Mouse (Mus musculus): Measurements from ENCODE around the gene Galnt10. TPM values are rescaled to one million over a fixed set of nuclear protein-coding genes. Genes with fewer than 3 reads are reported as not detected.

Gene Galnt10
- polyA plus RNA-seq, 1 experiment from 2014 or later = 19.7 TPM

GRCm38 (mm10) chr11:57706620-57707019 is 61.4 kb downstream of the Galnt10 start:
- H3K27me3 ChIP-seq (replicated peaks; ENCODE audit: control insufficient read depth, insufficient read depth, low read length) = no peaks in the 10 kb centered on the region
- no peak overlapping the region for H3K4me2 ChIP-seq (ENCODE audit: low read depth, low read length)
- peaks cover 11% of the 10 kb centered on the region; the same call in 1 of the 2 replicates for H3K4me1 ChIP-seq (ENCODE audit: control insufficient read depth, insufficient read depth, low read length)
- no peak overlapping the region for H3K27ac ChIP-seq (replicated peaks; ENCODE audit: low read depth, low read length)
- H3K9ac ChIP-seq (ENCODE audit: low read depth, low read length) = no peak overlapping the region
- ATAC-seq (ENCODE audit: low read depth) (no peak), DNase-seq (ENCODE audit: low spot score) (no peak)
- no peak overlapping the region for H3K4me3 ChIP-seq (ENCODE audit: low read depth, low read length)
- 86% methylated on average over 1 of the region's 1 CpGs for WGBS
- peaks cover 12% of the 10 kb centered on the region; the same call in 1 of the 2 replicates for H3K36me3 ChIP-seq (ENCODE audit: control insufficient read depth, insufficient read depth, low read length)
- 0 out of 2 replicates have a peak, but pooled peaks cover 11% of the 10 kb centered on the region for H3K9me3 ChIP-seq (ENCODE audit: control insufficient read depth, low read length)

DNA sequence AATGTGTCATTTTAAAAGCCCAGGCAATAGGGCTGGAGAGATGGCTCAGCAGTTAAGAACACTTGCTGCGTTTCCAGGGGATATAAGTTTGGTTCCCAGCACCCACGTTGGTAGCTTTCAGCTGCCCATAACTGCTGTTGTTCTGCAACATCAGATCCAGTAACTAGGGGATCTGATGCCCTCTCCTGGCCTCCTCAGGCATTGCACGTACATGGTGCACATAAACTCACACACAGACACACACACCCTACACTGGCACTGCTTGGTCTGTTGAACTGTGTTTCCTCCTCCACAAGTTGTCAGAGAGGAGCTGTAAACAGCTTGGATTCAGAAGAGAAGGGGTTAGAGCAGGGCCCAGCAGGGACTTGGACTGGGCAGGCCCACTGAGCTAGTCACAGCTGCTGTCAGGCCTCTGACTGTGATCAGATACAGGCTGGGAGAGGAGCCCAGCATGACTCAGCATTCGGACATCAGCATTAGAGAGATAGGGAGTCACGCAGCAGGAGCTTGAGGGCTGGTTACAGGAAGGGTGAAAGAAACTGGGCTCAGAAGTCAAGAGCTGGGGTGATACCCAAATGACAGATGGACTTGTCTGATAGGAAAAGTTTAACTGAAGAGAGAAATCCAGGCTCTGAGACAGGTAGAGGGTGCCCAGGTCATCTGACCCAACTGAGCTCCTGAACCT is 62.0 kb downstream of the Galnt10 start:
- H3K9ac ChIP-seq (ENCODE audit: low read depth, low read length) = no peak overlapping the region
- no peak overlapping the region for H3K4me3 ChIP-seq (ENCODE audit: low read depth, low read length)
- 87% methylated on average over 5 of the region's 5 CpGs for WGBS
- H3K4me2 ChIP-seq (ENCODE audit: low read depth, low read length) = no peak overlapping the region
- H3K4me1 ChIP-seq (ENCODE audit: control insufficient read depth, insufficient read depth, low read length) = peaks cover 11% of the 10 kb centered on the region; the same call in 1 of the 2 replicates
- no peaks in the 10 kb centered on the region for H3K27me3 ChIP-seq (replicated peaks; ENCODE audit: control insufficient read depth, insufficient read depth, low read length)
- 0 out of 2 replicates have a peak, but pooled peaks cover 11% of the 10 kb centered on the region for H3K9me3 ChIP-seq (ENCODE audit: control insufficient read depth, low read length)
- DNase-seq (ENCODE audit: low spot score) (no peak), ATAC-seq (ENCODE audit: low read depth) (no peak)
- peaks cover 12% of the 10 kb centered on the region; the same call in 1 of the 2 replicates for H3K36me3 ChIP-seq (ENCODE audit: control insufficient read depth, insufficient read depth, low read length)
- H3K27ac ChIP-seq (replicated peaks; ENCODE audit: low read depth, low read length) = no peak overlapping the region

GRCm38 (mm10) chr11:57708174-57709154 is 63.2 kb downstream of the Galnt10 start:
- 74% methylated on average over 22 of the region's 22 CpGs for WGBS
- Histone ChIP-seq H3K9ac (ENCODE audit: low read depth, low read length) (no peak overlapping the region), H3K4me1 (ENCODE audit: control insufficient read depth, insufficient read depth, low read length) (peaks cover 11% of the 10 kb centered on the region; the same call in 1 of the 2 replicates), H3K27ac (replicated peaks; ENCODE audit: low read depth, low read length) (peak overlapping the region; percentile 39; the same call in 1 of the 2 replicates), H3K4me2 (ENCODE audit: low read depth, low read length) (no peak overlapping the region), H3K27me3 (replicated peaks; ENCODE audit: control insufficient read depth, insufficient read depth, low read length) (no peaks in the 10 kb centered on the region), H3K9me3 (ENCODE audit: control insufficient read depth, low read length) (0 out of 2 replicates have a peak, but pooled peaks cover 11% of the 10 kb centered on the region), H3K36me3 (ENCODE audit: control insufficient read depth, insufficient read depth, low read length) (peaks cover 12% of the 10 kb centered on the region; the same call in 1 of the 2 replicates), H3K4me3 (ENCODE audit: low read depth, low read length) (no peak overlapping the region)
- no peak for DNase-seq (ENCODE audit: low spot score)
- no peak for ATAC-seq (ENCODE audit: low read depth)

DNA sequence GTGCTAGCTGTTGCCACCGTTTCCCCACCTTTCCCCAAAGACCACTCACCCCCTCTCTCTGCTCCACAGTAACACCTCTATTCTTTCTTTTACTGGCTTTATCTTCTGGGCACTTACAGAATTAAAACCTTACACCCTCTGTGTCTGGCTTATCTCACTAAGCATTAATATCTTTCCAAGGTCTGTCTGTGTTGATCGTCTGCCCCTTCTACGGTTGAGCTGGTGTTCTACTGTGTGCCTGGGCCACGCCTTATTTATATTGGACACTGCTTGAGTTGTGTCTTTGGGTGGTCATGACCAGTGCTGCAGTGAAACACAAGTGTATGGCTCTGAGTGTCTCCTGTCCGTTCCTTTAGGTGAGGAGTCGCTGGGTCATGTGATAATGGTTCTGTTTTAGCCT is 68.7 kb downstream of the Galnt10 start:
- Histone ChIP-seq H3K27me3 (replicated peaks; ENCODE audit: control insufficient read depth, insufficient read depth, low read length) (no peaks in the 10 kb centered on the region), H3K36me3 (ENCODE audit: control insufficient read depth, insufficient read depth, low read length) (0 out of 2 replicates have a peak, but pooled peaks cover 3% of the 10 kb centered on the region), H3K9me3 (ENCODE audit: control insufficient read depth, low read length) (no peaks in the 10 kb centered on the region), H3K4me3 (ENCODE audit: low read depth, low read length) (no peak overlapping the region), H3K9ac (ENCODE audit: low read depth, low read length) (no peak overlapping the region), H3K4me2 (ENCODE audit: low read depth, low read length) (no peak overlapping the region), H3K27ac (replicated peaks; ENCODE audit: low read depth, low read length) (no peak overlapping the region), H3K4me1 (ENCODE audit: control insufficient read depth, insufficient read depth, low read length) (peaks cover 3% of the 10 kb centered on the region; the same call in 1 of the 2 replicates)
- no peak for DNase-seq (ENCODE audit: low spot score)
- 89% methylated on average over 6 of the region's 6 CpGs for WGBS
- ATAC-seq (ENCODE audit: low read depth) = no peak

DNA sequence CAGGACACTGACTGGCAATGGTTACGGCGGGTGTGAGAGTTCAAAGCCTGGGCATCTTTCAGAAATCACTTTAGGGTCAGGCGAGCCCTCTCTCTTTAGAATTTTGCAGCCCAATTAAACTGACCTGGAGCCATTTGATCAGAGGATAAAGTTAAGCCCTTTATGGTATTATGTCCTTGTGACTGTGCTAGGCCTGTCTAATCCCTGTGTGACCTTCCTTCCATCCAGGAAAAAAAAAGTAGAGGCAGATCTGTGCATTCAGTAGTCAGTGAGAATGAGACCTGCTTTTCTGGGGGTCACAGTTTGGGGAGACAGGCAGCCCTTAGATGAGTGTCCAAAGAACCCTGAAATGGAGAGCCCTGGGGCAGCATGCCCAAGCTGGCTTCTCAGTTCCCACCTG is 71.5 kb downstream of the Galnt10 start:
- Histone ChIP-seq H3K4me2 (ENCODE audit: low read depth, low read length) (no peak overlapping the region), H3K9ac (ENCODE audit: low read depth, low read length) (no peak overlapping the region), H3K27ac (replicated peaks; ENCODE audit: low read depth, low read length) (no peak overlapping the region), H3K9me3 (ENCODE audit: control insufficient read depth, low read length) (no peaks in the 10 kb centered on the region), H3K4me3 (ENCODE audit: low read depth, low read length) (no peak overlapping the region), H3K36me3 (ENCODE audit: control insufficient read depth, insufficient read depth, low read length) (no peaks in the 10 kb centered on the region), H3K4me1 (ENCODE audit: control insufficient read depth, insufficient read depth, low read length) (peaks cover 8% of the 10 kb centered on the region; the same call in 1 of the 2 replicates), H3K27me3 (replicated peaks; ENCODE audit: control insufficient read depth, insufficient read depth, low read length) (no peaks in the 10 kb centered on the region)
- no peak for DNase-seq (ENCODE audit: low spot score)
- no peak for ATAC-seq (ENCODE audit: low read depth)
- WGBS = 63% methylated on average over 3 of the region's 3 CpGs

DNA sequence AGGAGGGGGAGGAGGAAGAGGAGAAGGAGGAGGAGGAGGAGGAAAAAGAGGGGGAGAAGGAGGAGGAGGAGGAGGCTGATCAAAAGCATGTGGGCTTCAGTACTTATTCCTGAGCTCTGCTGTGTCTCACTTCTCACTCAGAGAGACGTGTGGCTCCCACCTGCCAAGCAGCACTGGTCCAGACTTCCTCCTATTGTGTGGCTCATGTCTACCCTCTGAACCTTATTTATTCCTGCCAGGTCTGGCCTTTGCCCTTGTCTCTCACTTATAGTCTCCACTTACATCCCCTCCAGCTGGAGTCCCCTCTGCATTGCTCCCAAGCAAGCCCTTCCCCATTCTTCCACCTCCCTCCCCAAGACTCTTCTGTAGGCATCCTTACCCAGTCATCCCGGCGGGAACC is 72.2 kb downstream of the Galnt10 start:
- DNase-seq (ENCODE audit: low spot score) (no peak), ATAC-seq (ENCODE audit: low read depth) (no peak)
- no peaks in the 10 kb centered on the region for H3K9me3 ChIP-seq (ENCODE audit: control insufficient read depth, low read length)
- peaks cover 8% of the 10 kb centered on the region; the same call in 1 of the 2 replicates for H3K4me1 ChIP-seq (ENCODE audit: control insufficient read depth, insufficient read depth, low read length)
- H3K9ac ChIP-seq (ENCODE audit: low read depth, low read length) = no peak overlapping the region
- H3K27me3 ChIP-seq (replicated peaks; ENCODE audit: control insufficient read depth, insufficient read depth, low read length) = no peaks in the 10 kb centered on the region
- WGBS = 55% methylated on average over 3 of the region's 3 CpGs
- no peak overlapping the region for H3K4me2 ChIP-seq (ENCODE audit: low read depth, low read length)
- H3K27ac ChIP-seq (replicated peaks; ENCODE audit: low read depth, low read length) = no peak overlapping the region
- no peaks in the 10 kb centered on the region for H3K36me3 ChIP-seq (ENCODE audit: control insufficient read depth, insufficient read depth, low read length)
- H3K4me3 ChIP-seq (ENCODE audit: low read depth, low read length) = no peak overlapping the region

DNA sequence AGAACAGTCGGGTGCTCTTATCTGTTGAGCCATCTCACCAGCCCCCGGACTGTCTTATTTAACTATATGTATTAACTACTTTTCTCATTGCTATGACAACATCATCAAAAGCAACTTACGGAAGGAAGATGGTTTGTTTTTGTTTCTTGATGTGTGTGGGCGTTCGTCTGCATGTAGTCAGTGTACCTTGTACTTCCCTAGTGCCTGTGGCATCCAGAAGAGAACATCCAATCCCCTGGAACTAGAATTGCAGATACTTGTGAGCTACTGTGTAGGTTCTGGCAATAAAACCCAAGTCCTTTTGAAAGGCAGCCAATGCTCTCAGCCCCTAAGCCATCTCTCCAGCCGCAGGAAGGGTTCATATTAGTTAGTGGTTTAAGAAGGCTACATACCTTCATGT is 72.8 kb downstream of the Galnt10 start:
- no peak overlapping the region for H3K4me3 ChIP-seq (ENCODE audit: low read depth, low read length)
- no peak overlapping the region for H3K27ac ChIP-seq (replicated peaks; ENCODE audit: low read depth, low read length)
- no peaks in the 10 kb centered on the region for H3K27me3 ChIP-seq (replicated peaks; ENCODE audit: control insufficient read depth, insufficient read depth, low read length)
- no peak for ATAC-seq (ENCODE audit: low read depth)
- no peak overlapping the region for H3K4me2 ChIP-seq (ENCODE audit: low read depth, low read length)
- no peaks in the 10 kb centered on the region for H3K36me3 ChIP-seq (ENCODE audit: control insufficient read depth, insufficient read depth, low read length)
- no peaks in the 10 kb centered on the region for H3K9me3 ChIP-seq (ENCODE audit: control insufficient read depth, low read length)
- H3K4me1 ChIP-seq (ENCODE audit: control insufficient read depth, insufficient read depth, low read length) = peaks cover 8% of the 10 kb centered on the region; the same call in 1 of the 2 replicates
- WGBS = 84% methylated on average over 6 of the region's 6 CpGs
- no peak for DNase-seq (ENCODE audit: low spot score)
- no peak overlapping the region for H3K9ac ChIP-seq (ENCODE audit: low read depth, low read length)

DNA sequence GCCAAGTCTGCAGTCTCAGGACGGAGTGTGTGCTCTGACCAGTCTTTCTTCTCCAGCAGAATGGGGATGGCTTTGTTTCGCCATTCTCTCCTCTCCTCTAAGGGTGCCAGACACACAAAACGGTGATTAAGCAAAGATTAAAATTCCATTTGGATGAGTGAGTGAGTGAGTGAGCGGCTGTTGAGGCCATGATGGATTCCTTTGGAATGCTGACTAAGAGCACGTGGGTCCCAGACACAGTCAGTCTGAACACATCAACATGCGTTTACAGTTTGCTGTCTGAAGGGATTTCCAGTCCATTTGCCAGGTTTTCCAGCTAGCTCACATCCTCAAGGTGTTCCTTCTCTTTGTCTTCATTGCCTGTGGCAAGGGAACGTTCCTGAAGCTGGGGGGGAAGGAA is 74.4 kb downstream of the Galnt10 start:
- peak overlapping the region; percentile 63; the same call in 1 of the 2 replicates for H3K27ac ChIP-seq (replicated peaks; ENCODE audit: low read depth, low read length)
- 26% methylated on average over 7 of the region's 7 CpGs for WGBS

More for the DNA sequence above, 74.4 kb downstream of the Galnt10 start:
- peaks cover 5% of the 10 kb centered on the region for H3K36me3 ChIP-seq (ENCODE audit: control insufficient read depth, insufficient read depth, low read length)
- H3K4me1 ChIP-seq (ENCODE audit: control insufficient read depth, insufficient read depth, low read length) = peaks cover 8% of the 10 kb centered on the region; the same call in 1 of the 2 replicates
- H3K4me3 ChIP-seq (ENCODE audit: low read depth, low read length) = no peak overlapping the region
- peak; percentile 87 for ATAC-seq (ENCODE audit: low read depth)
- H3K9ac ChIP-seq (ENCODE audit: low read depth, low read length) = no peak overlapping the region
- H3K9me3 ChIP-seq (ENCODE audit: control insufficient read depth, low read length) = no peaks in the 10 kb centered on the region
- DNase-seq (ENCODE audit: low spot score) = peak; percentile 91
- H3K27me3 ChIP-seq (replicated peaks; ENCODE audit: control insufficient read depth, insufficient read depth, low read length) = no peaks in the 10 kb centered on the region
- no peak overlapping the region for H3K4me2 ChIP-seq (ENCODE audit: low read depth, low read length)

All from embryonic facial prominence, embryonic 14.5 days (tissue).